16 mouse cellular contexts compared by ENCODE assay signal in genomic region chr9:30134303-30134702, GRCm38 (mm10).
DNase-seq lines count a peak whose midpoint lies in the region; ATAC-seq and TF ChIP-seq lines count a peak whose summit lies in the region.
"Had no signal": no experiment of that assay in that cellular context is flagged by ENCODE, and none has a peak within 500 bp of the region (broad histone marks: within the 10 kb centered on the region; RNA-seq: fewer than 3 reads in every experiment).

No protein-coding gene starts in this region.

- no peak overlapping the region for H3K4me3 ChIP-seq in forebrain, embryonic 14.5 days (ENCODE audit: low read depth, low read length)
- H3K4me3 ChIP-seq in forebrain, embryonic 11.5 days (ENCODE audit: low read depth, low read length): no peak overlapping the region
- H3K4me3 ChIP-seq in left cerebral cortex, adult 2 months: no peak overlapping the region
- H3K4me3 ChIP-seq in forebrain, postnatal 0 days (ENCODE audit: low read depth, low read length): no peak overlapping the region
- H3K4me3 ChIP-seq: gastrocnemius, adult 2 months; kidney, embryonic 15.5 days; layer of hippocampus, adult 2 months; limb, embryonic 12.5 days had no signal

- WGBS in forebrain, embryonic 14.5 days: 54% methylated on average over 3 of the region's 3 CpGs
- 65% methylated on average over 3 of the region's 3 CpGs for WGBS in forebrain, embryonic 11.5 days
- WGBS in forebrain, postnatal 0 days: 34% methylated on average over 3 of the region's 3 CpGs

- H3K4me2 ChIP-seq in forebrain, embryonic 14.5 days (ENCODE audit: low read length): no peak overlapping the region
- no peak overlapping the region for H3K4me2 ChIP-seq in forebrain, embryonic 11.5 days (ENCODE audit: low read depth, low read length, severe bottlenecking)
- H3K4me2 ChIP-seq in forebrain, postnatal 0 days (ENCODE audit: low read depth): no peak overlapping the region
- H3K4me2 ChIP-seq: kidney, embryonic 15.5 days; limb, embryonic 12.5 days had no signal

- H3K9me3 ChIP-seq in forebrain, embryonic 14.5 days (replicated peaks; ENCODE audit: control insufficient read depth, low read length): no peaks in the 10 kb centered on the region
- H3K9me3 ChIP-seq in forebrain, embryonic 11.5 days (ENCODE audit: control insufficient read depth, low read length): no peaks in the 10 kb centered on the region
- H3K9me3 ChIP-seq in forebrain, postnatal 0 days (ENCODE audit: low read length): no peaks in the 10 kb centered on the region
- H3K9me3 ChIP-seq: kidney, embryonic 15.5 days; limb, embryonic 12.5 days had no signal

- TF ChIP-seq CTCF in left cerebral cortex, adult 2 months (IDR thresholded peaks at IDR 0.05): no peak
- TF ChIP-seq CTCF in forebrain, postnatal 0 days (IDR thresholded peaks at IDR 0.05; ENCODE audit: low read depth): no peak

- peak; percentile 77 for DNase-seq in forebrain, embryonic 14.5 days (ENCODE audit: low spot score)
- no peak for DNase-seq in forebrain, embryonic 11.5 days (ENCODE audit: low spot score)
- DNase-seq in left cerebral cortex, postnatal 14 days (ENCODE audit: low spot score in 2 of 2): peak; percentile 52 to 72
- DNase-seq in left cerebral cortex, adult 2 months (ENCODE audit: extremely low spot score in 1 of 2, low spot score in 2 of 2): no peak
- peak; percentile 88 for DNase-seq in brain, adult 2 months (ENCODE audit: low read depth, low spot score)
- peak; percentile 81 for DNase-seq in forebrain, postnatal 0 days
- no peak for DNase-seq in kidney, postnatal 10 days
- DNase-seq: adrenal gland, postnatal 10 days; cerebellum, postnatal 14 days; gastrocnemius, adult 2 months; heart, adult 18-20 months; lung, postnatal 4 days had no signal

- no peak overlapping the region for H3K27ac ChIP-seq in forebrain, embryonic 14.5 days (ENCODE audit: low read depth, low read length)
- no peak overlapping the region for H3K27ac ChIP-seq in forebrain, embryonic 11.5 days (ENCODE audit: low read depth, low read length)
- no peak overlapping the region for H3K27ac ChIP-seq in left cerebral cortex, adult 2 months
- no peak overlapping the region for H3K27ac ChIP-seq in forebrain, postnatal 0 days (ENCODE audit: low read depth, low read length)
- H3K27ac ChIP-seq: gastrocnemius, adult 2 months; kidney, embryonic 15.5 days; layer of hippocampus, adult 2 months; limb, embryonic 12.5 days had no signal

- H3K9ac ChIP-seq in forebrain, embryonic 14.5 days (ENCODE audit: low read length): no peak overlapping the region
- H3K9ac ChIP-seq in forebrain, embryonic 11.5 days (ENCODE audit: low read length): no peak overlapping the region
- no peak overlapping the region for H3K9ac ChIP-seq in forebrain, postnatal 0 days
- H3K9ac ChIP-seq: kidney, embryonic 15.5 days; limb, embryonic 12.5 days had no signal

- H3K4me1 ChIP-seq in forebrain, embryonic 14.5 days (ENCODE audit: control insufficient read depth, insufficient read depth, low read length): peaks cover 7% of the 10 kb centered on the region; the same call in 1 of the 2 replicates
- H3K4me1 ChIP-seq in forebrain, embryonic 11.5 days (replicated peaks; ENCODE audit: control insufficient read depth, insufficient read depth, low read length): no peaks in the 10 kb centered on the region
- H3K4me1 ChIP-seq in forebrain, postnatal 0 days (ENCODE audit: insufficient read depth): peaks cover 15% of the 10 kb centered on the region

- no peaks in the 10 kb centered on the region for H3K27me3 ChIP-seq in forebrain, embryonic 14.5 days (replicated peaks; ENCODE audit: control insufficient read depth, insufficient read depth, low read length)
- no peaks in the 10 kb centered on the region for H3K27me3 ChIP-seq in forebrain, embryonic 11.5 days (ENCODE audit: control insufficient read depth, insufficient read depth, low read length)
- no peaks in the 10 kb centered on the region for H3K27me3 ChIP-seq in forebrain, postnatal 0 days (ENCODE audit: insufficient read depth, low read length)

- no peak for ATAC-seq in forebrain, embryonic 14.5 days
- no peak for ATAC-seq in forebrain, embryonic 11.5 days (replicated peaks; ENCODE audit: low FRiP score)
- peak; percentile 73 for ATAC-seq in forebrain, postnatal 0 days
- ATAC-seq: inflammation-experienced regulatory T-cells, adult 6 months had no signal

- H3K36me3 ChIP-seq in forebrain, embryonic 14.5 days (ENCODE audit: control insufficient read depth, insufficient read depth, low read length): no peaks in the 10 kb centered on the region
- H3K36me3 ChIP-seq in forebrain, embryonic 11.5 days (ENCODE audit: control insufficient read depth, insufficient read depth, low read length): no peaks in the 10 kb centered on the region
- H3K36me3 ChIP-seq in forebrain, postnatal 0 days (ENCODE audit: insufficient read depth): no peaks in the 10 kb centered on the region
- H3K36me3 ChIP-seq: kidney, embryonic 15.5 days; limb, embryonic 12.5 days had no signal

- intact Hi-C loops in left cerebral cortex, postnatal 14 days (cut with DNase I): no loop called here
- intact Hi-C loops in left cerebral cortex, adult 2 months (cut with DNase I): no loop called here

Comparison
In these comparisons a context has a peak if more than half of its experiments do, and no peak if none do; other contexts are left out.
1. DNase-seq: peak in forebrain, embryonic 14.5 days (single experiment), left cerebral cortex, postnatal 14 days (2 of 2), brain, adult 2 months (single experiment) and forebrain, postnatal 0 days (single experiment); none in forebrain, embryonic 11.5 days (single experiment), left cerebral cortex, adult 2 months (0 of 2) and kidney, postnatal 10 days (single experiment).